Mouse (Mus musculus): Measurements from ENCODE around the gene Faap100. TPM values are rescaled to one million over a fixed set of nuclear protein-coding genes. Genes with fewer than 3 reads are reported as not detected.
"Not testable (repeated sequence)": the region's sequence is repeated elsewhere in the genome, so short reads cannot be mapped to it uniquely, and the experiment has no call there.

Gene Faap100
- total and polyA plus RNA-seq, 3 experiments = 7.7 to 17.7 (median 14.3) TPM

- peaks cover 14 to 37% of the 10 kb centered on the region in 2 experiments for H3K4me1 ChIP-seq (ENCODE audit: control insufficient read depth in 1 of 2, insufficient read depth in 2 of 2)
- peaks cover 17% of the 10 kb centered on the region for H3K79me2 ChIP-seq (replicated peaks; ENCODE audit: control insufficient read depth, extremely low read depth, insufficient read depth, poor library complexity, severe bottlenecking)
- H3K36me3 ChIP-seq (replicated peaks in 1 of 2; ENCODE audit: control insufficient read depth in 1 of 2, insufficient read depth in 1 of 2, low read length in 1 of 2) = peaks cover 18 to 22% of the 10 kb centered on the region in 2 experiments
- peak overlapping the region; percentile 76 for H3K4me2 ChIP-seq (ENCODE audit: insufficient read depth, low read depth, poor library complexity, severe bottlenecking)
- no peak for DNase-seq (ENCODE audit: extremely low read depth)
- TF ChIP-seq MYC (IDR thresholded peaks at IDR 0.05; ENCODE audit: low read depth, low read length) (no peak), RAD21 (IDR thresholded peaks at IDR 0.05; ENCODE audit: low read depth, low read length) (no peak), CHD1 (IDR thresholded peaks at IDR 0.05; ENCODE audit: low read depth, low read length) (peak; percentile 68; the same call in 1 of the 2 replicates)
- dilution Hi-C loops (cut with MboI; ENCODE audit: extremely low pct_ligation_motif_present, extremely low pct_unique_long_range_greater_than_20kb, low sequenced_read_pairs) (no loop called here), in situ Hi-C loops (cut with MboI; ENCODE audit: low pct_ligation_motif_present, low pct_unique_long_range_greater_than_20kb, low sequenced_read_pairs) (no loop called here)
- H3K27ac ChIP-seq (ENCODE audit: insufficient read depth, low read depth) = no peak overlapping the region
- H3K9ac ChIP-seq (ENCODE audit: insufficient read depth, low read depth) = peak overlapping the region; percentile 97
- peak overlapping the region; percentile 81 to 98 (median 92) for H3K4me3 ChIP-seq (replicated peaks in 1 of 3; ENCODE audit: low read depth in 2 of 3, low read length in 2 of 3, poor library complexity in 1 of 3)
- H3K9me3 ChIP-seq (replicated peaks; ENCODE audit: low read length) = no peaks in the 10 kb centered on the region
- no peaks in the 10 kb centered on the region for H3K27me3 ChIP-seq (replicated peaks)
These were observed 31.3 kb downstream of the Faap100 start for GRCm38 (mm10) chr11:120347301-120347700.

- H3K27ac ChIP-seq (ENCODE audit: insufficient read depth, low read depth); H3K9ac ChIP-seq (ENCODE audit: insufficient read depth, low read depth); H3K9me3 ChIP-seq (replicated peaks; ENCODE audit: low read length); DNase-seq (ENCODE audit: extremely low read depth); dilution Hi-C loops (cut with MboI; ENCODE audit: extremely low pct_ligation_motif_present, extremely low pct_unique_long_range_greater_than_20kb, low sequenced_read_pairs); H3K27me3 ChIP-seq (replicated peaks); in situ Hi-C loops (cut with MboI; ENCODE audit: low pct_ligation_motif_present, low pct_unique_long_range_greater_than_20kb, low sequenced_read_pairs): not testable (repeated sequence)
- Histone ChIP-seq H3K79me2 (replicated peaks; ENCODE audit: control insufficient read depth, extremely low read depth, insufficient read depth, poor library complexity, severe bottlenecking) (peaks cover 17% of the 10 kb centered on the region), H3K4me3 (replicated peaks in 1 of 3; ENCODE audit: low read depth in 2 of 3, low read length in 2 of 3, poor library complexity in 1 of 3) (peak overlapping the region; percentile 1 to 60 (median 59)), H3K4me1 (ENCODE audit: control insufficient read depth in 1 of 2, insufficient read depth in 2 of 2) (peaks cover 14 to 31% of the 10 kb centered on the region in 2 experiments), H3K4me2 (ENCODE audit: insufficient read depth, low read depth, poor library complexity, severe bottlenecking) (peak overlapping the region; percentile 52), H3K36me3 (replicated peaks in 1 of 2; ENCODE audit: control insufficient read depth in 1 of 2, insufficient read depth in 1 of 2, low read length in 1 of 2) (peaks cover 18 to 22% of the 10 kb centered on the region in 2 experiments)
- TF ChIP-seq POLR2A (IDR thresholded peaks at IDR 0.05; ENCODE audit: low read depth, low read length) (peak; percentile 13; the same call in 1 of the 2 replicates), POLR2AphosphoS2 (IDR thresholded peaks at IDR 0.05; ENCODE audit: low read depth, low read length) (peak; percentile 51; the same call in 1 of the 2 replicates)
These were observed 32.1 kb downstream of the Faap100 start for GRCm38 (mm10) chr11:120346383-120347034.

GRCm38 (mm10) chr11:120345067-120345681, 33.4 kb downstream of the Faap100 start:
- no peak overlapping the region for H3K4me2 ChIP-seq (ENCODE audit: insufficient read depth, low read depth, poor library complexity, severe bottlenecking)
- in situ Hi-C loops (cut with MboI; ENCODE audit: low pct_ligation_motif_present, low pct_unique_long_range_greater_than_20kb, low sequenced_read_pairs) = no loop called here

More at GRCm38 (mm10) chr11:120345067-120345681, 33.4 kb downstream of the Faap100 start:
- Histone ChIP-seq H3K4me1 (ENCODE audit: control insufficient read depth in 1 of 2, insufficient read depth in 2 of 2) (peaks cover 13 to 20% of the 10 kb centered on the region in 2 experiments), H3K27me3 (replicated peaks) (no peaks in the 10 kb centered on the region), H3K27ac (ENCODE audit: insufficient read depth, low read depth) (no peak overlapping the region), H3K36me3 (replicated peaks in 1 of 2; ENCODE audit: control insufficient read depth in 1 of 2, insufficient read depth in 1 of 2, low read length in 1 of 2) (peaks cover 18 to 22% of the 10 kb centered on the region in 2 experiments), H3K9me3 (replicated peaks; ENCODE audit: low read length) (no peaks in the 10 kb centered on the region), H3K9ac (ENCODE audit: insufficient read depth, low read depth) (no peak overlapping the region), H3K4me3 (replicated peaks in 1 of 3; ENCODE audit: low read depth in 2 of 3, low read length in 2 of 3, poor library complexity in 1 of 3) (peak overlapping the region in 1 of 3 experiments; percentile 18), H3K79me2 (replicated peaks; ENCODE audit: control insufficient read depth, extremely low read depth, insufficient read depth, poor library complexity, severe bottlenecking) (peaks cover 17% of the 10 kb centered on the region)
- DNase-seq (ENCODE audit: extremely low read depth) = no peak
- dilution Hi-C loops (cut with MboI; ENCODE audit: extremely low pct_ligation_motif_present, extremely low pct_unique_long_range_greater_than_20kb, low sequenced_read_pairs) = no loop called here
- TF ChIP-seq NELFE (IDR thresholded peaks at IDR 0.05; ENCODE audit: low read depth, low read length) = 0 out of 2 replicates have a peak, but pooled peaks have one; percentile 29
- TF ChIP-seq E2F4 (IDR thresholded peaks at IDR 0.05; ENCODE audit: insufficient replicate concordance, low read depth, low read length) = no peak
- TF ChIP-seq CTCF (conservative IDR thresholded peaks at IDR 0.05 in 1 of 2, IDR thresholded peaks at IDR 0.05 in 1 of 2; ENCODE audit: low read depth in 2 of 2, low read length in 2 of 2) = no peak
- no peak for TF ChIP-seq EP300 (IDR thresholded peaks at IDR 0.05; ENCODE audit: low read length)
- TF ChIP-seq IRF4 (IDR thresholded peaks at IDR 0.05; ENCODE audit: low read depth, low read length) = no peak
- no peak for TF ChIP-seq ZNF384 (IDR thresholded peaks at IDR 0.05; ENCODE audit: low read depth, low read length)
- TF ChIP-seq HCFC1 (IDR thresholded peaks at IDR 0.05; ENCODE audit: low read depth, low read length) = no peak
- peak; percentile 80 for TF ChIP-seq POLR2A (IDR thresholded peaks at IDR 0.05; ENCODE audit: low read depth, low read length)
- no peak for TF ChIP-seq PAX5 (IDR thresholded peaks at IDR 0.05; ENCODE audit: low read length)
- no peak for TF ChIP-seq MAX (IDR thresholded peaks at IDR 0.05; ENCODE audit: low read length)
- no peak for TF ChIP-seq TCF12 (IDR thresholded peaks at IDR 0.05; ENCODE audit: low read depth, low read length)
- TF ChIP-seq RAD21 (IDR thresholded peaks at IDR 0.05; ENCODE audit: low read depth, low read length) = no peak
- no peak for TF ChIP-seq NRF1 (IDR thresholded peaks at IDR 0.05; ENCODE audit: low read depth, low read length)
- 0 out of 2 replicates have a peak, but pooled peaks have one; percentile 24 for TF ChIP-seq USF2 (conservative IDR thresholded peaks at IDR 0.05; ENCODE audit: low read depth, low read length)
- TF ChIP-seq MAFK (IDR thresholded peaks at IDR 0.05; ENCODE audit: insufficient replicate concordance, low read length) = no peak
- no peak for TF ChIP-seq MXI1 (IDR thresholded peaks at IDR 0.05; ENCODE audit: low read depth, low read length)
- no peak for TF ChIP-seq ETS1 (conservative IDR thresholded peaks at IDR 0.05; ENCODE audit: low read depth, low read length)
- TF ChIP-seq POLR2AphosphoS2 (IDR thresholded peaks at IDR 0.05; ENCODE audit: low read depth, low read length) = peak; percentile 86
- no peak for TF ChIP-seq BHLHE40 (IDR thresholded peaks at IDR 0.05; ENCODE audit: low read depth, low read length)
- TF ChIP-seq CHD2 (IDR thresholded peaks at IDR 0.05; ENCODE audit: low read length) = peak; percentile 68
